Mouse (Mus musculus) midbrain, embryonic 13.5 days (tissue): Measurements from ENCODE around the gene Ifrd2. TPM values are rescaled to one million over a fixed set of nuclear protein-coding genes. Genes with fewer than 3 reads are reported as not detected.

Experiments used
- ATAC-seq: fragments of 200-750 bp; cut with Nextera tagmentation; 2 replicates; pipeline ENCODE4 v1.8.0; 2017; ENCODE audit warnings: mild to moderate bottlenecking, moderate TSS enrichment, moderate library complexity
- H3K27ac ChIP-seq: fragments of 300-500 bp; sonication (generic); 2 replicates; pipeline ENCODE4 v1.5.1; 2015; ENCODE audit warnings: inconsistent platforms, mild to moderate bottlenecking, moderate library complexity
- H3K27me3 ChIP-seq: fragments of 300-500 bp; sonication (generic); 2 replicates; pipeline ENCODE4 v1.6.1; 2015; ENCODE audit warnings: mild to moderate bottlenecking, inconsistent platforms
- H3K36me3 ChIP-seq: fragments of 300-500 bp; sonication (generic); 2 replicates; pipeline ENCODE4 v1.6.1; 2015; ENCODE audit warnings: mild to moderate bottlenecking, inconsistent platforms
- H3K4me1 ChIP-seq: fragments of 300-500 bp; sonication (generic); replicated peaks from 2 replicates; pipeline ENCODE4 v1.6.1; 2015; ENCODE audit warnings: inconsistent platforms
- H3K4me2 ChIP-seq: fragments of 300-500 bp; sonication (generic); replicated peaks from 2 replicates; pipeline ENCODE4 v1.6.1; 2015; ENCODE audit warnings: moderate library complexity, mild to moderate bottlenecking, inconsistent platforms
- H3K4me3 ChIP-seq: fragments of 300-500 bp; sonication (generic); replicated peaks from 2 replicates; pipeline ENCODE4 v1.5.1; 2015; ENCODE audit warnings: mild to moderate bottlenecking, inconsistent platforms
- H3K9ac ChIP-seq: fragments of 300-500 bp; sonication (generic); replicated peaks from 2 replicates; pipeline ENCODE4 v1.6.1; 2015; ENCODE audit warnings: mild to moderate bottlenecking, inconsistent platforms
- H3K9me3 ChIP-seq: fragments of 300-500 bp; sonication (generic); 2 replicates; pipeline ENCODE4 v1.6.1; 2016; ENCODE audit warnings: mild to moderate bottlenecking, inconsistent platforms
- WGBS: fragments of 180-500 bp; shearing (Covaris S2); methylation state at CpG from one replicate; pipeline ENCODE4 v1.1.7; 2015; 5-methylcytosine and 5-hydroxymethylcytosine counted together
- polyA plus RNA-seq: library from polyadenylated mRNA; unstranded; fragments of >200 nt; fragmentation: Nextera tagmentation; extraction: Ambion mirVana; gene quantifications from 2 replicates; pipeline ENCODE4 v1.2.1, GENCODE M21; 2015

Gene Ifrd2
- polyA plus RNA-seq, 1 experiment from 2014 or later = 14.7 TPM

GRCm38 (mm10) chr9:107578587-107578986, 8.9 kb upstream of the Ifrd2 start, which contains the start of gene Naa80:
TSS of gene Naa80 (plus strand) at chr9:107578887.
- H3K4me2 ChIP-seq = no peak within 1 kb of the TSS
- 81% methylated on average over 3 of the region's 3 CpGs for WGBS

GRCm38 (mm10) chr9:107579023-107579900, 8.2 kb upstream of the Ifrd2 start:
- peak overlapping the region; percentile 1; the same call in 1 of the 2 replicates for H3K9ac ChIP-seq
- peaks cover 22% of the 10 kb centered on the region for H3K36me3 ChIP-seq
- no peak overlapping the region for H3K27ac ChIP-seq
- H3K9me3 ChIP-seq = no peaks in the 10 kb centered on the region
- H3K4me1 ChIP-seq = peaks cover 50% of the 10 kb centered on the region
- no peak overlapping the region for H3K4me2 ChIP-seq
- no peak for ATAC-seq
- 94% methylated on average over 14 of the region's 14 CpGs for WGBS
- H3K4me3 ChIP-seq = no peak overlapping the region
- H3K27me3 ChIP-seq = no peaks in the 10 kb centered on the region

More at GRCm38 (mm10) chr9:107578587-107578986, 8.9 kb upstream of the Ifrd2 start, which contains the start of gene Naa80:
- ATAC-seq = no peak
- Histone ChIP-seq H3K9me3 (no peaks in the 10 kb centered on the region), H3K4me3 (no peak within 1 kb of the TSS), H3K4me1 (peaks cover 50% of the 10 kb centered on the region), H3K36me3 (peaks cover 22% of the 10 kb centered on the region), H3K27ac (no peak within 1 kb of the TSS), H3K27me3 (no peaks in the 10 kb centered on the region), H3K9ac (peak within 1 kb of the TSS; percentile 1; the same call in 1 of the 2 replicates)

- peak; percentile 82 for ATAC-seq
- peaks cover 50% of the 10 kb centered on the region for H3K4me1 ChIP-seq
- H3K36me3 ChIP-seq = peaks cover 17% of the 10 kb centered on the region
- peak within 1 kb of the TSS; percentile 97 for H3K4me2 ChIP-seq
- H3K27me3 ChIP-seq = no peaks in the 10 kb centered on the region
- under 1% methylated on average over 32 of the region's 32 CpGs for WGBS
- peak within 1 kb of the TSS; percentile 80 for H3K27ac ChIP-seq
- no peaks in the 10 kb centered on the region for H3K9me3 ChIP-seq
- H3K4me3 ChIP-seq = peak within 1 kb of the TSS; percentile 60
- peak within 1 kb of the TSS; percentile 78 for H3K9ac ChIP-seq
These were observed 6.7 kb upstream of the Ifrd2 start, which contains the start of gene Hyal3 for GRCm38 (mm10) chr9:107580501-107581317. TSS of gene Hyal3 (plus strand) at chr9:107580818.

- Histone ChIP-seq H3K4me2 (peak overlapping the region; percentile 97), H3K4me1 (peaks cover 48% of the 10 kb centered on the region), H3K36me3 (peaks cover 17% of the 10 kb centered on the region), H3K27ac (no peak overlapping the region), H3K9me3 (no peaks in the 10 kb centered on the region), H3K27me3 (no peaks in the 10 kb centered on the region), H3K4me3 (peak overlapping the region; percentile 60), H3K9ac (peak overlapping the region; percentile 78)
- WGBS = 84% methylated on average over 4 of the region's 4 CpGs
- ATAC-seq = no peak
These were observed 5.9 kb upstream of the Ifrd2 start for GRCm38 (mm10) chr9:107581584-107581983.

- Histone ChIP-seq H3K9me3 (no peaks in the 10 kb centered on the region), H3K9ac (0 out of 2 replicates have a peak overlapping the region, but pooled peaks have one; percentile 32), H3K36me3 (peaks cover 17% of the 10 kb centered on the region), H3K27ac (no peak overlapping the region), H3K4me2 (0 out of 2 replicates have a peak overlapping the region, but pooled peaks have one; percentile 0), H3K27me3 (no peaks in the 10 kb centered on the region), H3K4me1 (peaks cover 41% of the 10 kb centered on the region), H3K4me3 (no peak overlapping the region)
- no peak for ATAC-seq
- WGBS = 91% methylated on average over 7 of the region's 7 CpGs
These were observed 4.9 kb upstream of the Ifrd2 start for GRCm38 (mm10) chr9:107582509-107583062.

GRCm38 (mm10) chr9:107583174-107583573, 4.3 kb upstream of the Ifrd2 start:
- 92% methylated on average over 14 of the region's 14 CpGs for WGBS
- H3K4me2 ChIP-seq = no peak overlapping the region
- H3K9ac ChIP-seq = no peak overlapping the region
- H3K4me1 ChIP-seq = peaks cover 41% of the 10 kb centered on the region
- ATAC-seq = no peak
- H3K36me3 ChIP-seq = peaks cover 17% of the 10 kb centered on the region
- no peaks in the 10 kb centered on the region for H3K27me3 ChIP-seq
- no peak overlapping the region for H3K27ac ChIP-seq
- no peaks in the 10 kb centered on the region for H3K9me3 ChIP-seq
- no peak overlapping the region for H3K4me3 ChIP-seq

GRCm38 (mm10) chr9:107586504-107586903, 938 bp upstream of the Ifrd2 start:
- Histone ChIP-seq H3K36me3 (peaks cover 35% of the 10 kb centered on the region), H3K27me3 (no peaks in the 10 kb centered on the region), H3K9me3 (no peaks in the 10 kb centered on the region), H3K9ac (no peak overlapping the region), H3K4me2 (no peak overlapping the region), H3K27ac (no peak overlapping the region), H3K4me3 (no peak overlapping the region), H3K4me1 (peaks cover 24% of the 10 kb centered on the region)
- WGBS = 92% methylated on average over 5 of the region's 5 CpGs
- ATAC-seq = no peak

GRCm38 (mm10) chr9:107587833-107588639, 594 bp downstream of the Ifrd2 start:
- Histone ChIP-seq H3K36me3 (peaks cover 42% of the 10 kb centered on the region), H3K4me2 (peak overlapping the region; percentile 82), H3K4me3 (peak overlapping the region; percentile 78), H3K27me3 (no peaks in the 10 kb centered on the region), H3K27ac (peak overlapping the region; percentile 30; the same call in 1 of the 2 replicates), H3K9ac (peak overlapping the region; percentile 65), H3K4me1 (peaks cover 16% of the 10 kb centered on the region), H3K9me3 (no peaks in the 10 kb centered on the region)
- ATAC-seq = no peak
- WGBS = 7% methylated on average over 33 of the region's 33 CpGs

- peaks cover 18% of the 10 kb centered on the region for H3K4me1 ChIP-seq
- no peak for ATAC-seq
- H3K36me3 ChIP-seq = peaks cover 43% of the 10 kb centered on the region
- H3K4me2 ChIP-seq = no peak overlapping the region
- 92% methylated on average over 25 of the region's 25 CpGs for WGBS
- no peak overlapping the region for H3K9ac ChIP-seq
- no peaks in the 10 kb centered on the region for H3K9me3 ChIP-seq
- no peak overlapping the region for H3K4me3 ChIP-seq
- no peak overlapping the region for H3K27ac ChIP-seq
- H3K27me3 ChIP-seq = no peaks in the 10 kb centered on the region
These were observed 2.8 kb downstream of the Ifrd2 start for GRCm38 (mm10) chr9:107590058-107590772.

GRCm38 (mm10) chr9:107590773-107591060, 3.3 kb downstream of the Ifrd2 start:
- Histone ChIP-seq H3K4me2 (no peak overlapping the region), H3K27me3 (no peaks in the 10 kb centered on the region), H3K9me3 (no peaks in the 10 kb centered on the region), H3K27ac (no peak overlapping the region), H3K9ac (no peak overlapping the region), H3K4me1 (peaks cover 18% of the 10 kb centered on the region), H3K4me3 (no peak overlapping the region), H3K36me3 (peaks cover 43% of the 10 kb centered on the region)
- 96% methylated on average over 6 of the region's 6 CpGs for WGBS
- no peak for ATAC-seq
